ENCODE assay signal across 25 mouse cellular contexts in genomic region chr2:12156401-12156800, GRCm38 (mm10).
DNase-seq lines count a peak whose midpoint lies in the region; ATAC-seq and TF ChIP-seq lines count a peak whose summit lies in the region.
"Had no signal": no experiment of that assay in that cellular context is flagged by ENCODE, and none has a peak within 500 bp of the region (broad histone marks: within the 10 kb centered on the region; RNA-seq: fewer than 3 reads in every experiment).

No protein-coding gene starts in this region.

- H3K4me2 ChIP-seq in hindbrain, embryonic 12.5 days (replicated peaks) = no peak overlapping the region
- no peak overlapping the region for H3K4me2 ChIP-seq in embryonic facial prominence, embryonic 13.5 days
- H3K4me2 ChIP-seq in forebrain, embryonic 13.5 days = no peak overlapping the region
- H3K4me2 ChIP-seq: embryonic facial prominence, embryonic 12.5 days; forebrain, embryonic 15.5 days; heart, embryonic 15.5 days; hindbrain, embryonic 15.5 days; intestine, embryonic 15.5 days; midbrain, embryonic 15.5 days had no signal

- ATAC-seq in hindbrain, embryonic 12.5 days (ENCODE audit: low FRiP score) = no peak
- no peak for ATAC-seq in embryonic facial prominence, embryonic 13.5 days (ENCODE audit: insufficient number of reproducible peaks, insufficient read depth, low FRiP score, low TSS enrichment, low read depth)
- ATAC-seq in forebrain, embryonic 13.5 days = no peak
- ATAC-seq: CD4-positive, CD25-positive, alpha-beta regulatory T cell, adult 4 months; forebrain, embryonic 15.5 days; intestine, embryonic 15.5 days; midbrain, embryonic 15.5 days had no signal

- no peak for TF ChIP-seq POLR2A in brain, embryonic 14.5 days (IDR thresholded peaks at IDR 0.05; ENCODE audit: borderline replicate concordance, extremely low read depth, insufficient read depth, insufficient read length, poor library complexity, severe bottlenecking)

- peak; percentile 4 for DNase-seq in hindbrain, embryonic 10.5 days (ENCODE audit: low spot score)
- DNase-seq in brain, embryonic 14.5 days (ENCODE audit: low read depth) = peak; percentile 7
- DNase-seq in mesoderm, embryonic 11.5 days (ENCODE audit: low read depth, low spot score) = peak; percentile 77
- no peak for DNase-seq in cerebellum, adult 18-20 months
- no peak for DNase-seq in yolk sac, embryonic 10.5 days (ENCODE audit: low spot score)
- DNase-seq: cerebellum, adult 11-12 months; cerebellum, postnatal 14 days; gastrocnemius, postnatal 14 days; heart, postnatal 36 days; kidney, postnatal 10 days; liver; lung, postnatal 4 days; right cerebral cortex, adult 18-20 months; thymus, adult 2 months had no signal

- H3K4me3 ChIP-seq in hindbrain, embryonic 10.5 days = no peak overlapping the region
- H3K4me3 ChIP-seq in hindbrain, embryonic 12.5 days = no peak overlapping the region
- H3K4me3 ChIP-seq in embryonic facial prominence, embryonic 13.5 days = no peak overlapping the region
- H3K4me3 ChIP-seq in forebrain, embryonic 13.5 days = no peak overlapping the region
- H3K4me3 ChIP-seq: embryonic facial prominence, embryonic 12.5 days; forebrain, embryonic 15.5 days; heart, embryonic 15.5 days; hindbrain, embryonic 15.5 days; intestine, embryonic 15.5 days; midbrain, embryonic 15.5 days had no signal

- no peaks in the 10 kb centered on the region; the same call in 1 of the 2 replicates for H3K4me1 ChIP-seq in hindbrain, embryonic 10.5 days (replicated peaks)
- no peaks in the 10 kb centered on the region for H3K4me1 ChIP-seq in hindbrain, embryonic 12.5 days
- peaks cover 13% of the 10 kb centered on the region for H3K4me1 ChIP-seq in embryonic facial prominence, embryonic 13.5 days
- no peaks in the 10 kb centered on the region for H3K4me1 ChIP-seq in forebrain, embryonic 13.5 days
- H3K4me1 ChIP-seq: embryonic facial prominence, embryonic 12.5 days; hindbrain, embryonic 15.5 days; midbrain, embryonic 15.5 days had no signal

- H3K9ac ChIP-seq in hindbrain, embryonic 12.5 days = no peak overlapping the region
- H3K9ac ChIP-seq in embryonic facial prominence, embryonic 13.5 days = no peak overlapping the region
- no peak overlapping the region for H3K9ac ChIP-seq in forebrain, embryonic 13.5 days
- H3K9ac ChIP-seq: embryonic facial prominence, embryonic 12.5 days; forebrain, embryonic 15.5 days; heart, embryonic 15.5 days; hindbrain, embryonic 15.5 days; intestine, embryonic 15.5 days; midbrain, embryonic 15.5 days had no signal

- no peaks in the 10 kb centered on the region for H3K27me3 ChIP-seq in hindbrain, embryonic 10.5 days (ENCODE audit: insufficient read depth, poor library complexity, severe bottlenecking)
- H3K27me3 ChIP-seq in hindbrain, embryonic 12.5 days = no peaks in the 10 kb centered on the region
- no peaks in the 10 kb centered on the region for H3K27me3 ChIP-seq in embryonic facial prominence, embryonic 13.5 days
- no peaks in the 10 kb centered on the region for H3K27me3 ChIP-seq in forebrain, embryonic 13.5 days
- H3K27me3 ChIP-seq: embryonic facial prominence, embryonic 12.5 days; forebrain, embryonic 15.5 days; heart, embryonic 15.5 days; hindbrain, embryonic 15.5 days; intestine, embryonic 15.5 days; midbrain, embryonic 15.5 days had no signal

- no peak for TF ChIP-seq CTCF in brain, embryonic 14.5 days (IDR thresholded peaks at IDR 0.05; ENCODE audit: borderline replicate concordance, extremely low read depth, insufficient read depth, insufficient read length)

- H3K36me3 ChIP-seq in hindbrain, embryonic 10.5 days = no peaks in the 10 kb centered on the region
- H3K36me3 ChIP-seq in hindbrain, embryonic 12.5 days = no peaks in the 10 kb centered on the region
- H3K36me3 ChIP-seq in embryonic facial prominence, embryonic 13.5 days = peaks cover 7% of the 10 kb centered on the region
- no peaks in the 10 kb centered on the region for H3K36me3 ChIP-seq in forebrain, embryonic 13.5 days (ENCODE audit: poor library complexity, severe bottlenecking)
- H3K36me3 ChIP-seq: forebrain, embryonic 15.5 days; heart, embryonic 15.5 days; hindbrain, embryonic 15.5 days; intestine, embryonic 15.5 days; midbrain, embryonic 15.5 days had no signal

- H3K27ac ChIP-seq in hindbrain, embryonic 10.5 days = no peak overlapping the region
- H3K27ac ChIP-seq in hindbrain, embryonic 12.5 days = no peak overlapping the region
- peak overlapping the region; percentile 45; the same call in 1 of the 2 replicates for H3K27ac ChIP-seq in embryonic facial prominence, embryonic 13.5 days
- no peak overlapping the region for H3K27ac ChIP-seq in forebrain, embryonic 13.5 days
- H3K27ac ChIP-seq: embryonic facial prominence, embryonic 12.5 days; forebrain, embryonic 15.5 days; heart, embryonic 15.5 days; hindbrain, embryonic 15.5 days; intestine, embryonic 15.5 days; midbrain, embryonic 15.5 days; stomach, postnatal 0 days had no signal

- 62% methylated on average over 3 of the region's 3 CpGs for WGBS in hindbrain, embryonic 10.5 days
- WGBS in hindbrain, embryonic 12.5 days = 37% methylated on average over 3 of the region's 3 CpGs
- WGBS in embryonic facial prominence, embryonic 13.5 days = 26% methylated on average over 3 of the region's 3 CpGs
- 83% methylated on average over 3 of the region's 3 CpGs for WGBS in forebrain, embryonic 13.5 days

- H3K9me3 ChIP-seq in hindbrain, embryonic 10.5 days = no peaks in the 10 kb centered on the region
- no peaks in the 10 kb centered on the region for H3K9me3 ChIP-seq in hindbrain, embryonic 12.5 days (replicated peaks)
- H3K9me3 ChIP-seq in embryonic facial prominence, embryonic 13.5 days = no peaks in the 10 kb centered on the region
- H3K9me3 ChIP-seq in forebrain, embryonic 13.5 days (replicated peaks) = no peaks in the 10 kb centered on the region
- H3K9me3 ChIP-seq: embryonic facial prominence, embryonic 12.5 days; forebrain, embryonic 15.5 days; heart, embryonic 15.5 days; hindbrain, embryonic 15.5 days; intestine, embryonic 15.5 days; midbrain, embryonic 15.5 days had no signal

Comparison
In these comparisons a context has a peak if more than half of its experiments do, and no peak if none do; other contexts are left out.
1. DNase-seq: peak in hindbrain, embryonic 10.5 days (single experiment), brain, embryonic 14.5 days (single experiment) and mesoderm, embryonic 11.5 days (single experiment); none in cerebellum, adult 18-20 months (0 of 2) and yolk sac, embryonic 10.5 days (single experiment).